Mouse (Mus musculus) bone marrow macrophage, adult 2 months (primary cell): ENCODE data around the gene Cct2. TPM values are rescaled to one million over a fixed set of nuclear protein-coding genes. Genes with fewer than 3 reads are reported as not detected.

Experiments
- H3K27ac ChIP-seq: 2 replicates; pipeline ENCODE4 v1.5.1; 2012; ENCODE audit warnings: low read depth, low read length; ENCODE audit not compliant: insufficient read depth
- H3K4me1 ChIP-seq: 2 replicates; pipeline ENCODE4 v1.6.1; 2012; ENCODE audit warnings: low read length; ENCODE audit not compliant: control insufficient read depth, insufficient read depth
- H3K4me3 ChIP-seq: 2 replicates; pipeline ENCODE4 v1.5.1; 2012; ENCODE audit warnings: mild to moderate bottlenecking, low read length, moderate library complexity; ENCODE audit not compliant: insufficient read depth
- CTCF ChIP-seq: IDR thresholded peaks from 2 replicates; pipeline ENCODE4 v1.5.1; 2012; ENCODE audit warnings: low read depth, mild to moderate bottlenecking, low read length, moderate library complexity
- POLR2A ChIP-seq: IDR thresholded peaks from 2 replicates; pipeline ENCODE4 v1.6.1; 2012; ENCODE audit warnings: mild to moderate bottlenecking, low read depth, low read length, borderline replicate concordance
- polyA plus RNA-seq: library from polyadenylated mRNA; stranded (reverse); fragments of >200 nt; gene quantifications from 2 replicates; pipeline ENCODE4 v1.2.4, GENCODE M21; 2012; ENCODE audit not compliant: missing spikeins, insufficient read depth, insufficient read length

The Cct2 gene
- 154 and 173 TPM in 2 replicates for polyA plus RNA-seq

- H3K27ac ChIP-seq = peak within 1 kb of the TSS; percentile 79
- H3K4me3 ChIP-seq = peak within 1 kb of the TSS; percentile 97
- TF ChIP-seq CTCF (no peak), POLR2A (no peak)
- H3K4me1 ChIP-seq = no peaks in the 10 kb centered on the region
Measured at GRCm38 (mm10) chr10:117063254-117064021, at the start of gene Cct2. Gene Cct2 (minus strand): TSS chr10:117063814.

DNA sequence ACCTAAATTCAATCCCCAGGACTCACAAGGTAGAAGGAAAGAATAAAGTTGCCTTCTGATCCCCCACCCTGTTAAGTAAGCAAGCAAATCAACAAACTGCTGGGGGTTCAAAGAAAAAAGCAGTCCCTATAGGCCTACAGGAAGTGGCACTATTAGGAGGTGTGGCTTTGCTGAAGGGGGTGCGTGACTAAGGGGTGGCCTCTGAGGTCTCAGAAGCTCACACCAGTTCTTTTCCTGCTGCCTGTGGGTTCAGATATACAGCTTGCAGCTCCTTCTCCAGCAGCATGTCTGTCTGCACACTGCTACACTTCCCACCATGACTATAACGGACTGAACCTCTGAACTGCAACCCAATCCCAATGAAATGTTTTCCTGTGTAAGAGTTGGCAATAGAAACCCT, 48.9 kb upstream of the Cct2 start:
- Histone ChIP-seq H3K27ac (0 out of 2 replicates have a peak overlapping the region, but pooled peaks have one; percentile 6), H3K4me3 (no peak overlapping the region), H3K4me1 (peaks cover 24% of the 10 kb centered on the region)
- no peak for TF ChIP-seq POLR2A
- TF ChIP-seq CTCF = no peak

DNA sequence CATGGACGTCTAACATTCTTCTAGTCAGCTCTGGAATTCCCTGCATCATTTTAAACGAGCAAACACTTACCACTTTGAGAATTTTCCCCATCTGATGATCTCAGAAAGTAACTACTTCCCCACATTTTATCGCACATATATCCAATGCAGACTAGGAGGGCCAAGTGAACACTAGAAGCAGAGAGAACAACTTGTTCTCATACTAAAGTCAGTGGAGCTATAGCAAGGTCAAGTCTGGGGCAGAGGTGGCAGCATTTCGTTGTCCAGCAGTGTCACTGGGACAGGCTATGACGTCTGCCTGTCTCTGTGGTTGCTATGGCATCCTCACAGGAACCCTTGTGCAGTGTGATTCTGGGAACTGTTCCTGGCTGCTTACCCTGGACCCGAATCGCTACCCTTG, 47.8 kb upstream of the Cct2 start:
- H3K27ac ChIP-seq = no peak overlapping the region
- TF ChIP-seq POLR2A = no peak
- no peak for TF ChIP-seq CTCF
- peaks cover 24% of the 10 kb centered on the region for H3K4me1 ChIP-seq
- no peak overlapping the region for H3K4me3 ChIP-seq

- no peak overlapping the region for H3K27ac ChIP-seq
- no peak overlapping the region for H3K4me3 ChIP-seq
- H3K4me1 ChIP-seq = peaks cover 30% of the 10 kb centered on the region
- TF ChIP-seq POLR2A (no peak), CTCF (no peak)
Measured at GRCm38 (mm10) chr10:117110271-117110670, 46.7 kb upstream of the Cct2 start.

DNA sequence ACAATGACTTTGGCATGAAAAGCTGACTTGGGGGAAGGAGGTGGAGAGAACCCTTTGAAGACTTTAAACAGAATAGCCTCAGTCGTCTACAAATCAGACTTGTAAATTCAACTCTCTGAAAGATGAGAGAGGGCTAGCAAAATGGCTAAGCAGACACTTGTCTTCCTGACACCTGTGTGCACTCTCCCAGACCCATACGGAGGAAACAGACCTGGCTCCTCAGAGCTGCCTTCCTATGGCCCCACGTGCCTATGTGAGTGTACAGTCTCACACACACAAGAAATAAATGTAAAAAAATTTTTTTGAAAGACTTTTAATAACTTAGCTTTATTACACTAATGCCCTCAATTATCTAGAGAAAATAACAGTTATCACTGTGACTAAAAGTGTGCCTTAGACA, 43.1 kb upstream of the Cct2 start:
- no peak overlapping the region for H3K4me3 ChIP-seq
- no peak overlapping the region for H3K27ac ChIP-seq
- TF ChIP-seq CTCF = no peak
- TF ChIP-seq POLR2A = no peak
- peaks cover 19% of the 10 kb centered on the region for H3K4me1 ChIP-seq

DNA sequence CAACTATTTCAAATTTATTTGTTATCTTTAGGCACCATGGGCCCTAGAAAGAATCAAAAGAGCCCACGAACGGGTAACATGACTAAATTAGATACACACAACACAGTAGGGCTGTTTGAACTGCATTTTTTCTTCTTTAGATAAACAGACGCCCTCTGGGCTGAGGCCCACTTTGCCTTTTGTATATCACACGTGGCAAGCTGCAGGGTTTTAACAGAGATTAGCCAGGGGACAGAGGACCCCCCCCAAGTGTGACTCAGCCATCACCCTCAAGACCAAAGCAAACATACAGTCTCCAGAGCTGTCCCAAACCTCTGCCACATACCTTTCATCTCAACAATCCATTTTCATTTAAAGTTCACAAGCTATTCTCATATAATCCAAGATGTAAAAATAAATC, 42.6 kb upstream of the Cct2 start:
- Histone ChIP-seq H3K4me1 (peaks cover 17% of the 10 kb centered on the region), H3K27ac (no peak overlapping the region), H3K4me3 (no peak overlapping the region)
- no peak for TF ChIP-seq POLR2A
- TF ChIP-seq CTCF = no peak

DNA sequence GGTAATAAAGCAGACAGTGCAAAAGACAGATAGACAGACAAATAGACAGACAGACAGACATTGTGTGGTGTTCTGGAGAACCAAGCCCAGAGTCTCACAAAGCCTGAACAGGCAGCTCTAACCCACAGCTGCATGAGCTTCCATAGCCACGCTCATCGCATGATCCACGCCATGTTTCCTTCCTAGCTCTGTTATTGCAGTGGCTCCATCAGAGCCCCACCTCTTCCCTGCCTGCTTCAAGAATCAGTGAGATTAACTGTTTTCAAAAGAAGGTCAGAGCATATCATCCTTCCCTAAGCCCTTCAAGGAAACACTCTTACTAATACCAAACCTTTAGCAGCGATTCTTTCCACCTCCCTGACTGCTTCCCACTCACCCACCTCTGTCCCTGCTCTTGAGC, 41.4 kb upstream of the Cct2 start:
- TF ChIP-seq CTCF (no peak), POLR2A (no peak)
- Histone ChIP-seq H3K4me3 (no peak overlapping the region), H3K27ac (no peak overlapping the region), H3K4me1 (peaks cover 11% of the 10 kb centered on the region)

DNA sequence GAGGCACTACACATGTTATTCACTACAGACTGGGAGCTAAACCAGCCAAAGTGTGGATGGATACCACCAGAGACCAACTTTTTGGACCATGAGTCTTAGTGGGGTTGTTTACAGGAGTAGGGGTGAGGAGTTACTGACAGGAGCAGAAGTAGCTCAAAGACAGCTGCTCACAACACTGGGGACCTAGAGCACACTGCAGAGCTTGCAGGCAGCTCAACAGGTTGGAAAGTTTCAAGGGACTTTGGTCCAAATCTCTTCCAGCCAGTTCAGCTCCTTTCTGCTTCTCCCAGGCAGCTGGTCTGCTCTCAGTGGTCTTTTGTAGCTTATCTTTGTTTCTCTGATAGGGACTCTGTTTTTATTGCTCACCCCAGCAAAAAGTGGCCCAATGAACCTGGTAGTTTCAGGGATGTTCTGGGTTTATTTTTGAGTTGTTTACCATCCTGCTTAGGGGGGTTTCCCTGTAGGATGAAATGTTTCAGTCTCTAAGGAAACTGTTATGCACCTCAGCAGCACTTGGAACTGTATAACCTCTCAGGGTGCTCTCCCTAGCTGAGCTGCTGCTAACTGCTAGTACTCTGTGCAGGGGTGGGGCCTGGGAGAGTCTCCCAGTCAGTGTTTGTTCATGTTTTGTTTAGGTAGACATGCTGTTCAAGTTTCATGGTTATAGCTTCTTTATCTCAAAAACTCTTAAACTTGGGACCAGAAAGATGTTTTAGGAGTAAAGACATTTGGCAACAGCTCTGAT, 40.4 kb upstream of the Cct2 start:
- H3K27ac ChIP-seq = no peak overlapping the region
- H3K4me3 ChIP-seq = no peak overlapping the region
- peaks cover 8% of the 10 kb centered on the region for H3K4me1 ChIP-seq
- TF ChIP-seq CTCF (no peak), POLR2A (no peak)

- H3K27ac ChIP-seq = no peak overlapping the region
- H3K4me1 ChIP-seq = peaks cover 1% of the 10 kb centered on the region
- no peak overlapping the region for H3K4me3 ChIP-seq
- TF ChIP-seq POLR2A (no peak), CTCF (no peak)
Measured at GRCm38 (mm10) chr10:117100175-117100574, 36.6 kb upstream of the Cct2 start.

GRCm38 (mm10) chr10:117097116-117097698, 33.6 kb upstream of the Cct2 start:
- Histone ChIP-seq H3K4me1 (no peaks in the 10 kb centered on the region), H3K27ac (no peak overlapping the region), H3K4me3 (no peak overlapping the region)
- TF ChIP-seq POLR2A (no peak), CTCF (no peak)
